Mouse (Mus musculus): ENCODE measurements at regions not wholly inside any gene's neighbourhood (a gene's known extent, or its start where the extent isn't known, plus 50 kb on each side); places are given as distances from the start of the nearest gene placed in this dataset.

- peak; percentile 2 to 20 for DNase-seq (ENCODE audit: extremely low spot score in 1 of 2, low spot score in 1 of 2)
Measured at GRCm38 (mm10) chr14:15603954-15604523, 165.3 kb upstream of the Lrrc3b start.

GRCm38 (mm10) chr14:15610166-15610565 lies 171.4 kb upstream of the Lrrc3b start:
- DNase-seq (ENCODE audit: extremely low spot score in 1 of 2, low spot score in 1 of 2): no peak

GRCm38 (mm10) chr14:15634581-15634980 lies 195.8 kb upstream of the Lrrc3b start:
- no peak for DNase-seq (ENCODE audit: extremely low spot score in 1 of 2, low spot score in 1 of 2)

- DNase-seq (ENCODE audit: extremely low spot score in 1 of 2, low spot score in 1 of 2): no peak
Measured at GRCm38 (mm10) chr14:15637681-15638080, 198.9 kb upstream of the Lrrc3b start.

- no peak for DNase-seq (ENCODE audit: extremely low spot score in 1 of 2, low spot score in 1 of 2)
Measured at GRCm38 (mm10) chr14:15638869-15639268, 200.1 kb upstream of the Lrrc3b start.

- DNase-seq (ENCODE audit: extremely low spot score in 1 of 2, low spot score in 1 of 2): no peak
Measured at GRCm38 (mm10) chr14:15660886-15661285, 222.1 kb upstream of the Lrrc3b start.

- DNase-seq (ENCODE audit: extremely low spot score in 1 of 2, low spot score in 1 of 2): no peak
Measured at GRCm38 (mm10) chr14:15672292-15672691, 233.5 kb upstream of the Lrrc3b start.

DNA sequence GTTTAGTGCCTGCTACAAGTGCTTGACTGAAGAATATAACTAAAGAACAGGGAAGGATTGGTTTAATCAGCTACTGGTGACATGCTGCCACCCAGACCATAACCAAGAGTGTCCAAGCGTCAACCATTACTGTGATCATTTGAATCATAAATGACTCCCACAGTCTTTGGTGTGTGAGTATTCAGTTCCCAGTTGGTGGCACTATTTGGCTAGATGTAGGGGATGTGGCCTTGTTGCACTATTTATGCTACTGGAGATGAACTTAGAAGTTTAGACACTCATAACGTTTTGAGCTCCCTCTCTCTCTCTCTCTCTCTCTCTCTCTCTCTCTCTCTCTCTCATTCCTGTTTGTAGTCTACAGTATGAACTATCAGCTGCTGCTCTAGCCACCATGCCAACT lies 238.4 kb upstream of the Lrrc3b start:
- DNase-seq (ENCODE audit: extremely low spot score in 1 of 2, low spot score in 1 of 2): no peak

DNA sequence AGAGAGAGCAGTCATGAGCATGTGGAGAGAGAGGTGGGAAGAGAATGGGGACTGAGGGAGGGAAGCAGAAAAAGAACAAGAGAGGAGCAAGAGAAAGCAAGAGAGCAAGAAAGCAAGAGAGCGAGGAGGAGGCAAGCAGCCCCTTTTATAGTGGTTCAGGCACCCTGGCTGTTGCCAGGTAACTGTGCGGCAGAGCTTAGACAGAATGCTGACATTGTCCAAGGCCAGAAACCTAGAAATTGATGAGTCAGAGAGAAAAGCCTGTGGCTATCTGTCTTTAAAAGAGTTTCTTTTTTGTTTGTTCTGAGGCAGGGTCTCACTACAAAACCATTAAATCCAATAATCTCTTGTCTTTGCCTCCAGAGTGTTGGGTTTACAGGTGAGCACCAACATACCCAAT lies 240.7 kb upstream of the Lrrc3b start:
- DNase-seq (ENCODE audit: extremely low spot score in 1 of 2, low spot score in 1 of 2): no peak

- DNase-seq (ENCODE audit: extremely low spot score in 1 of 2, low spot score in 1 of 2): no peak
Measured at GRCm38 (mm10) chr14:15698001-15698400, 259.2 kb upstream of the Lrrc3b start.

DNA sequence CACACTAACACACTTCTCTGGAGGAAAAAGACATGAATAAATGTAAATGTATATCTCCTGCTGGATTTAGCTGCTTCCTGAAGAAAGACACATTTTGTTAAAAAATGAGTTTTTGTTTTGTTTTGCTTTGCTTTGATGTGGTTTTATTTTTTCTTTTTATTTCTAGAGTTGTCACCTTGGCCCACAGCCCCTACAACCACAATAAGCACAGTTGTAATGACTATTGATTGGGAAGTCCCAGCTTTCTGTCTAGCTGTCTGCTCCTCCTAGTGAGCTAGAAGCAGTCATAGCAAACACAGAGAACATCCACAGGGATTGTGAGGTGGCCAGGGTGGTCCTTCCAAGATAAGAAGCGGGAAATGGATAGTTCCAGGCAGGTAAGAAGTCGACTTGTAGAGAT lies 259.8 kb upstream of the Lrrc3b start:
- DNase-seq (ENCODE audit: extremely low spot score in 1 of 2, low spot score in 1 of 2): no peak

GRCm38 (mm10) chr14:15722135-15722534 lies 283.3 kb upstream of the Lrrc3b start:
- peak in 1 of 2 experiments; percentile 10 for DNase-seq (ENCODE audit: extremely low spot score in 1 of 2, low spot score in 1 of 2)

DNA sequence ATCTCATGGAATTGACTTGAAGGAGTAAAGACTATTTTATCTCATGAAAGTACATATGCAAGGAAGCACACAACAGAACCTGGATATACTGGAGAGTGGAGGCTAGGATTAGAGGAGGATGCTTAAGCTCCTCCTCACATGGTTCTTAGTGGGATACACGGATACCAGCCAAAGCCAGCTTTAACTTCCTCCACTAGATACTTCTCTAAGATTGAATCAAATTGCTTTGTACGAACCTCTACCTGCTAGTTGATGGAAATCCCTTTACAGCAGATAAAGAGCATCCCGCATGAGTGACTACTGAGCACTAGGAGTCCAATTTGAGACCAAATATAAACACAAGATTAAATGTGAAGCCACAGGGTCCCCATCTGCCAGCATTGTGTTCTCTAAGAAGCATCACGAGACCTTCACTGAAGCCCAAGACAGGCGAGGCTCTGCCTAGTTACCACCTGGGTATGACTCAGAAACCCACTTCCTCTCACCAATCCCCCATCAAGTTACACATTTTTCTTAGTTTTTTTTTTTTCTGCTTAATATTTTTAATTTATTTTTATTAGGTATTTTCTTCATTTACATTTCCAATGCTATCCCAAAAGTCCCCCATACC lies 307.9 kb upstream of the Lrrc3b start:
- no peak for DNase-seq (ENCODE audit: extremely low spot score in 1 of 2, low spot score in 1 of 2)

- no peak for DNase-seq (ENCODE audit: extremely low spot score in 1 of 2, low spot score in 1 of 2)
Measured at GRCm38 (mm10) chr14:15769846-15770448, 331.2 kb upstream of the Lrrc3b start.

DNA sequence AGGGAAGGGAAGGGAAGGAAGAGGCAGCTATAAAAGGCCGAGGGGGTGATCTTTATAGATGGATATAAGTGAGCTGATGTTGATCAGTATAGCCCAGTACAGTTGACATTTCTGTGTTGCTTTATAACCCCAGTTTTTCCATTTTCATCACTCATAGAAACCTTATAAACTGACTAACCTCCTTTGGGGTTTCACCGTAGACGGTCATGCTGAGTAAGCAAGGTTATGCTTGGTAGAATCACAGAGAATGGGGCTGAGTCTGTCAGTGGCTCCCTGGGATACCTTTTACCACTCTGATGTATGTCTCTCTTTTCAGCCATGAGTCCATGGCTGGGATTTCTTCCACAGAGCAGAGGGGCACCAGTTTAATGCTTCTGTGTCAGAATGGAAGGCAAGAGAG lies 345.9 kb upstream of the Lrrc3b start:
- DNase-seq (ENCODE audit: extremely low spot score in 1 of 2, low spot score in 1 of 2): no peak

- DNase-seq (ENCODE audit: extremely low spot score in 1 of 2, low spot score in 1 of 2): peak in 1 of 2 experiments; percentile 19
Measured at GRCm38 (mm10) chr14:15785230-15785629, 346.4 kb upstream of the Lrrc3b start.

GRCm38 (mm10) chr14:15795698-15796097 lies 356.9 kb upstream of the Lrrc3b start:
- no peak for DNase-seq (ENCODE audit: extremely low spot score in 1 of 2, low spot score in 1 of 2)

- no peak for DNase-seq (ENCODE audit: extremely low spot score in 1 of 2, low spot score in 1 of 2)
Measured at GRCm38 (mm10) chr14:15797019-15797418, 358.2 kb upstream of the Lrrc3b start.

DNA sequence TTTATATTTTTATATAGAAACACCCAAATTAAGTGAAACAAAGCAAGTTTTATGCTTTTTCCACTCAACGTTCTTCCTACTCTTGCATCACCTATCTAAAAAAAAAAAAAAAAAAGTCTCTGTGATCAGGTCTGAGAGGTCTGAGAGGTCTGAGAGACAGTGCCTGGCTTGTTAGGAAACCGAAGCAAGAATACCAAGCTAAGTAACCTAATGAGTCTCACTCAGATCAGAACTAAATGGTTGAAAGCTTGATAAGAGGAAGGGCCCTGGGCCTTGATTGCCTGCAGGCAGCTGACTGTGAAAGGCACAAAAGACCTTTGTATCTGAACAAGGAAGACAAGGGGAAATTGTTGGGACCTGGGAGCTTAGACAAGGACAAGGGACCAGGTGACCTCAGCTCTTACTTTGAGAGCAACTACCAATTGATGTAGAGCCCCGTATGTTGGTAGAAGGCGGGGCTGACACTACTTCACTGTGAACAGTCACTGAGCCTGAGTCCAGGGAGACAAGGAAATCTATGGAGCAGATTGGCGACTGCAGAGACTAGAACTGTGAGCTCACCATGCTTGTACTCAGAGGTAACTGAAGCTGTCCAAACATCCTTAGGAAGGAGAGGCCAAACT lies 362.8 kb upstream of the Lrrc3b start:
- DNase-seq (ENCODE audit: extremely low spot score in 1 of 2, low spot score in 1 of 2): no peak

DNA sequence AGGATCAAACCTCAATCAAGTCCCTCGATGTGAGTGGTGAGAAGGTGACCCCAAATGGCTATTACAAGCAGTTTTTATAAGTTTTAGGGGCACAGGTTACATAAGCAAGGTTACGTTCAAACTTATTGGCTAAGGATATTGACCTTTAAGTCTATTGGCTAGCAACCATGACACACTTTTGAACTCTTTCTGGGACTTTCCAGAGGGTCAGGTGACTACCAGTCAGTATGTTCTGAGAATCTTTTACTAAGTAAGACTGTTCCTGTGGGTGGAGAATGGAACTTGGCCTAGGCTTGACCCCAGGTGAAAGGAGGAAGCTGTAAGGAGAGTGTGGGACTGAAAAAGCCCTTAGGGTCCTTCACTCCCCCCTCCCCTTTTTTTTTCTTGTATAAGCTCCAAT lies 370.3 kb upstream of the Lrrc3b start:
- no peak for DNase-seq (ENCODE audit: extremely low spot score in 1 of 2, low spot score in 1 of 2)

DNA sequence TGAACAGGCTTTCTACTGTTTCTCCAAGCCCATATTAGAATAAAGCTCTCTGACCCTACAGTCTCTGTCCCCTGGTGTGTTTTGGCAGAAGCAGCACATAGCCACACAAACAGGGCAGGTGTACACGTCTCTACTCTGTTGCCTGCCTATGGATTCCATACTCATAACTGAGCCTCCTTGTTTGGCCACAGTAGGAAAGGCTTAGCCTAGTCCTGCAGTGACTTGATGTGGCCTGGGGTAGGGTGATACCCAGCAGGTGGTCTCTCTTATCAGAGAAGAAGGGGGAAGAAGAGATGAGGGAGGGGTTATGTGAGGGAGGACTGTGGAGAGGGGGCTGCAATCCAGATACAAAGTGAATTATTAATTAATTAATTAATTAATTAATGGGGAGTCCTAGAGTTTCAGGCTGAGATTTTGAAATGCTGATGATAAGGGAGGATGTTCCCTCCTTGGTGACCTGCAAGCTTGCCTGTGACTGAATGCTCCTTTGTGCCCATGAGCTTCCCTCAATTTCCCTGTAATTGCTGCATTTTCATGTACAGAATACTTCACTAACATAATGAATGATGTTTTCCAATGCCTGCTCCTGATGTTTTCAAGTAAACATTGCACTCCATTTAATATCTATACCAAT lies 402.7 kb upstream of the Lrrc3b start:
- DNase-seq (ENCODE audit: extremely low spot score in 1 of 2, low spot score in 1 of 2): no peak

Measured in frontal cortex, adult 2 months (tissue).